Mouse (Mus musculus) hindbrain, embryonic 12.5 days (tissue): Measurements from ENCODE around the gene Dock4. TPM values are rescaled to one million over a fixed set of nuclear protein-coding genes. Genes with fewer than 3 reads are reported as not detected.

Experiments
- ATAC-seq: fragments of 200-750 bp; cut with Nextera tagmentation; 2 replicates; pipeline ENCODE4 v1.8.0; 2017; ENCODE audit warnings: moderate TSS enrichment; ENCODE audit not compliant: low FRiP score
- H3K27ac ChIP-seq: fragments of 300-500 bp; sonication (generic); 2 replicates; pipeline ENCODE4 v1.5.1; 2016; ENCODE audit warnings: mild to moderate bottlenecking
- H3K27me3 ChIP-seq: fragments of 300-500 bp; sonication (generic); 2 replicates; pipeline ENCODE4 v1.6.1; 2016; ENCODE audit warnings: mild to moderate bottlenecking
- H3K36me3 ChIP-seq: fragments of 300-500 bp; sonication (generic); 2 replicates; pipeline ENCODE4 v1.6.1; 2016; ENCODE audit warnings: mild to moderate bottlenecking
- H3K4me1 ChIP-seq: fragments of 300-500 bp; sonication (generic); 2 replicates; pipeline ENCODE4 v1.6.1; 2016
- H3K4me2 ChIP-seq: fragments of 300-500 bp; sonication (generic); replicated peaks from 2 replicates; pipeline ENCODE4 v1.6.1; 2016; ENCODE audit warnings: mild to moderate bottlenecking
- H3K4me3 ChIP-seq: fragments of 300-500 bp; sonication (generic); 2 replicates; pipeline ENCODE4 v1.5.1; 2016; ENCODE audit warnings: mild to moderate bottlenecking
- H3K9ac ChIP-seq: fragments of 300-500 bp; sonication (generic); 2 replicates; pipeline ENCODE4 v1.6.1; 2016; ENCODE audit warnings: mild to moderate bottlenecking, moderate library complexity
- H3K9me3 ChIP-seq: fragments of 300-500 bp; sonication (generic); replicated peaks from 2 replicates; pipeline ENCODE4 v1.6.1; 2016; ENCODE audit warnings: mild to moderate bottlenecking
- WGBS: fragments of 180-500 bp; shearing (Covaris S2); methylation state at CpG from one replicate; pipeline ENCODE4 v1.1.7; 2016; 5-methylcytosine and 5-hydroxymethylcytosine counted together
- polyA plus RNA-seq: library from polyadenylated mRNA; unstranded; fragments of >200 nt; fragmentation: Nextera tagmentation; extraction: Ambion mirVana; gene quantifications from 2 replicates; pipeline ENCODE4 v1.2.1, GENCODE M21; 2016

Gene Dock4
- polyA plus RNA-seq, 1 experiment from 2014 or later, result 45.0 TPM

DNA sequence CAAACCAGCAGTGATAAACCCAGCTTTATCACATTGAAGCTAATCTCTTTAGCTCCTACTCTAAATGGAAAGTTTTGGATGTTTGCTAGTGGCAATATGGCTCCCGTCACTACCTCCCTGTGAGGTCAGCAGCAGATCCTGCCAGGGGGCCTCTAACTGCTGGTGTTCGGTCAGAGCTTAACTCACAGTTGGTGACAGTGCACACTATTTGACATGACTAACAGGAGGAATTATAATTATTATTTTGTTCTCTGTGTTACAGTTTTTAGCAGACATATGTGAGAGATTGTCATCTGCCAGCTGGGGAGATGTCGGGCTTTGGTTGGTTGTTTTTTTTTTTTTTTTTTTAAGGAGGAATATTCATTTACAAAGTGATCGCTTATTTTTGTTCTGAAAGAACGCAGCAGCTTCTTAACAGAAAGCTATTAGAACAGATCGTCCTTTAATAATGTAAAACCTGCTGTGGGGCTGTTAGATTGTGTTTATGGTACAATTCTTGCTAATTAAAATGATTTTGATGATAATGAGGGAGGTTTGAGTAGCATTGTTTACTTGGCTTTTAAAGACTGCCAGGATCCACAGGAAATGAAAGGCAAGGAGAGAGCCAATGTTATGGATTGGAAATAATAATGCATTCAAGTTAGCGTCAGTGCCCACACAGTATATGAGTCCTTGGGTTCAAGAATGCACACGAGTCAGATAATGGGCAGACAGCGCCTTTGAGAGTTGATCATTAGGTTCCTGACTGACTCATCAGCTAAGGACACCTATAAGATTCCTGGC is 352.0 kb downstream of the Dock4 start:
- Histone ChIP-seq H3K9ac (no peak overlapping the region), H3K36me3 (no peaks in the 10 kb centered on the region), H3K4me2 (no peak overlapping the region), H3K4me3 (no peak overlapping the region), H3K9me3 (no peaks in the 10 kb centered on the region), H3K4me1 (0 out of 2 replicates have a peak, but pooled peaks cover 7% of the 10 kb centered on the region), H3K27ac (no peak overlapping the region), H3K27me3 (no peaks in the 10 kb centered on the region)
- WGBS, result 62% methylated on average over 9 of the region's 9 CpGs
- no peak for ATAC-seq

- H3K27me3 ChIP-seq, result no peaks in the 10 kb centered on the region
- H3K36me3 ChIP-seq, result no peaks in the 10 kb centered on the region
- no peak overlapping the region for H3K27ac ChIP-seq
- no peak for ATAC-seq
- no peak overlapping the region for H3K9ac ChIP-seq
- no peaks in the 10 kb centered on the region for H3K9me3 ChIP-seq
- H3K4me1 ChIP-seq, result 0 out of 2 replicates have a peak, but pooled peaks cover 7% of the 10 kb centered on the region
- 69% methylated on average over 5 of the region's 5 CpGs for WGBS
- H3K4me3 ChIP-seq, result no peak overlapping the region
- H3K4me2 ChIP-seq, result no peak overlapping the region
These were observed 352.7 kb downstream of the Dock4 start for GRCm38 (mm10) chr12:40798344-40799017.

GRCm38 (mm10) chr12:40801456-40801855 is 355.7 kb downstream of the Dock4 start:
- no peak overlapping the region for H3K9ac ChIP-seq
- no peak overlapping the region for H3K4me3 ChIP-seq
- no peak for ATAC-seq
- 84% methylated on average over 3 of the region's 3 CpGs for WGBS
- no peak overlapping the region for H3K4me2 ChIP-seq
- H3K4me1 ChIP-seq, result 0 out of 2 replicates have a peak, but pooled peaks cover 7% of the 10 kb centered on the region
- no peaks in the 10 kb centered on the region for H3K27me3 ChIP-seq
- no peaks in the 10 kb centered on the region for H3K9me3 ChIP-seq
- peaks cover 1% of the 10 kb centered on the region; the same call in 1 of the 2 replicates for H3K36me3 ChIP-seq
- no peak overlapping the region for H3K27ac ChIP-seq

DNA sequence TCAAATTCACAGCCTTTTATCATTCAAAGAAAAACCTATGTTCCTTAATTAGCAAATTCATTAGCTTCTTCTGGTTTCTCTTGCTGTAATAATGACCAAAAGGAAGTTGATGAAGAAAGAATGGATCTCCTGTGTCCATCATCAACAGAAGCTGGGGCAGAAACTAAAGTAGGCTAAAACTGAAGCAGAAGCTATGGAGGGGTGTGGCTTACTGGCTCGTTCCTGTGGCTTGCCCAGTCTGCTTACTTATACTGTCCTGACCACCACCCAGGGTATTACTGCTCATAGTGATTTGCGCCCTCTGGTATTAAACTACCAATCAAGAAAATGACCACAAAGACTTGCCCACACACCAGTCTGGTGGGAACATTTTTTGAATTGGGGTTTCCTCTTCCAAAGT is 359.5 kb downstream of the Dock4 start:
- Histone ChIP-seq H3K4me2 (no peak overlapping the region), H3K27ac (no peak overlapping the region), H3K4me3 (no peak overlapping the region), H3K4me1 (no peaks in the 10 kb centered on the region), H3K9me3 (no peaks in the 10 kb centered on the region), H3K36me3 (peaks cover 10% of the 10 kb centered on the region), H3K9ac (no peak overlapping the region), H3K27me3 (no peaks in the 10 kb centered on the region)
- WGBS, result 81% methylated on average over 2 of the region's 2 CpGs
- ATAC-seq, result no peak

DNA sequence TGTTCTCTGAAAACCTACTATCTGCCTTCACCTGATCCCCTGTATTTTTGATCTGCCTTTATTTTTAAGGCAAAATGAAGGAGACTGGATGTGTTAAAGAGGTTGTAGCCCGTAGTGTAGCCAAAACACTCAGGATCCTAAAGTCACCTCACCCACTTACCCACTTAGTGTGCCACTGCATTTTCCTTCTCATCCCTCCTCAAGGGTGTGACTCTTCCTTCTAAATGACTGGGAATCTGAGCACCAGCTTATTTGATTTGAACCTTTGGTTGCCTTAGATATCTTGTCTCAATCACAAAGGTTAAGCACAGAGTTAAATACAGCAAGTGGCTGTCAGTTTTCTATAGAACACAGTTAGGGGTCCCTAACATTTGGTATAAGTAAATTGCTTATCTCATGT is 362.2 kb downstream of the Dock4 start:
- Histone ChIP-seq H3K4me2 (no peak overlapping the region), H3K9ac (no peak overlapping the region), H3K27ac (no peak overlapping the region), H3K4me1 (no peaks in the 10 kb centered on the region), H3K9me3 (no peaks in the 10 kb centered on the region), H3K36me3 (peaks cover 21% of the 10 kb centered on the region), H3K4me3 (no peak overlapping the region), H3K27me3 (no peaks in the 10 kb centered on the region)
- ATAC-seq, result no peak
- WGBS, result 91% methylated on average over 1 of the region's 1 CpGs

DNA sequence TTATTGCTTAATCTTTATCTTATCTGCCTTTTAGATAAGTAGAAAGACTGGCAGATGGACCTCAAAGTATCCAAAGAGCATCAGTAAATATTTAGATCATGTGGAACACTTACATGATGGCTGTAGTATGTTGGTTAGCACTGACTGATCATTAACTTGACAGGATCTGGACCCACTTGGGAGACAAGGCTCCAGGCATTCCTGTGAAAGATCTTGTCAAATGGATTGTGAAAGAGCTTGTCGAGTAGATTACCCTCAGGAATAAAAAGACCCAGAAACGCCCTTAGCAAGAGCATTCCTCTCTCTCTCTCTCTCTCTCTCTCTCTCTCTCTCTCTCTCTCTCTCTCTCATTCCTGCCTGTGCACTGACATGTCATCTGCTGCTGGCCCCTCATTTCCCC is 367.7 kb downstream of the Dock4 start:
- Histone ChIP-seq H3K27ac (no peak overlapping the region), H3K27me3 (no peaks in the 10 kb centered on the region), H3K9ac (no peak overlapping the region), H3K4me2 (no peak overlapping the region), H3K4me3 (no peak overlapping the region), H3K4me1 (no peaks in the 10 kb centered on the region), H3K36me3 (0 out of 2 replicates have a peak, but pooled peaks cover 11% of the 10 kb centered on the region), H3K9me3 (no peaks in the 10 kb centered on the region)
- WGBS, result 55% methylated on average over 2 of the region's 2 CpGs
- no peak for ATAC-seq

GRCm38 (mm10) chr12:40814659-40815363 is 369.1 kb downstream of the Dock4 start:
- H3K36me3 ChIP-seq, result 0 out of 2 replicates have a peak, but pooled peaks cover 16% of the 10 kb centered on the region
- no peak overlapping the region for H3K4me2 ChIP-seq
- H3K27me3 ChIP-seq, result no peaks in the 10 kb centered on the region
- no peak overlapping the region for H3K4me3 ChIP-seq
- ATAC-seq, result no peak
- no peaks in the 10 kb centered on the region for H3K9me3 ChIP-seq
- no peaks in the 10 kb centered on the region for H3K4me1 ChIP-seq
- H3K27ac ChIP-seq, result no peak overlapping the region
- no peak overlapping the region for H3K9ac ChIP-seq

DNA sequence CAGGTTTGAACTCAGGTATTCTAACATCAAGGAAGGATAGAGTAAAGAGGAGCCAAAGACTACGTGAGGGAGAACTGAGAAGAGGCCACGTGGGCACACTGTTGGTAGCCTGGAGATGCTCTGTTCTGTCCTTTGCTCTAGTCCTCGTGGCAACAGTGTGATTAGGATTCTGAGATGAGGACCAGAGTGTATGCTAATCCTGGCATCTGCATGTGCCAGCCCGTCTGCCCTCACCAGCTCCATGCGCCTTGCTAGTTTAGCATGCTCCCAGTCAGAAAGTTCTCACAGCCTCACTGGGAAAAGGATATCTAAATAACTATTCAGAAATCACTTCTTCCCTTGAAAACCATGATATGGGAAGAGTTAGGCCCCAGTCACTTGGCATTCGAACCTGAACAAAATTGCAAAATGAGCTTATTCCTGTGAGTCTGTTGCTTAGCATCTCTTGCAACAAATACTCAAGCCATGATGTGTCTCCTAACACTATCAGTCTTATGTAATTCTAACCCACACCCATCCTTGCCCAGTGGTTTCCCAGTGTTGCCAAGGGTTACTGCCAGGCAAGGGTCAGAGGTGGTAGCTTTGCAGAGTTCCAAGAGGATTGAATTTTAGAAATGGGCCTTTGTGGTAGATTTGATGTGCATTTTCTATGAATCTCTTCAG is 372.4 kb downstream of the Dock4 start:
- Histone ChIP-seq H3K4me2 (no peak overlapping the region), H3K4me3 (no peak overlapping the region), H3K9ac (no peak overlapping the region), H3K9me3 (no peaks in the 10 kb centered on the region), H3K36me3 (peaks cover 20% of the 10 kb centered on the region; the same call in 1 of the 2 replicates), H3K27ac (no peak overlapping the region), H3K27me3 (no peaks in the 10 kb centered on the region), H3K4me1 (no peaks in the 10 kb centered on the region)
- WGBS, result 86% methylated on average over 6 of the region's 6 CpGs
- ATAC-seq, result no peak

- H3K27ac ChIP-seq, result no peak overlapping the region
- 86% methylated on average over 5 of the region's 5 CpGs for WGBS
- H3K9ac ChIP-seq, result no peak overlapping the region
- no peaks in the 10 kb centered on the region for H3K27me3 ChIP-seq
- no peaks in the 10 kb centered on the region for H3K9me3 ChIP-seq
- H3K4me2 ChIP-seq, result no peak overlapping the region
- peaks cover 20% of the 10 kb centered on the region; the same call in 1 of the 2 replicates for H3K36me3 ChIP-seq
- H3K4me3 ChIP-seq, result no peak overlapping the region
- H3K4me1 ChIP-seq, result no peaks in the 10 kb centered on the region
- ATAC-seq, result no peak
These were observed 377.9 kb downstream of the Dock4 start for GRCm38 (mm10) chr12:40823631-40824030.

DNA sequence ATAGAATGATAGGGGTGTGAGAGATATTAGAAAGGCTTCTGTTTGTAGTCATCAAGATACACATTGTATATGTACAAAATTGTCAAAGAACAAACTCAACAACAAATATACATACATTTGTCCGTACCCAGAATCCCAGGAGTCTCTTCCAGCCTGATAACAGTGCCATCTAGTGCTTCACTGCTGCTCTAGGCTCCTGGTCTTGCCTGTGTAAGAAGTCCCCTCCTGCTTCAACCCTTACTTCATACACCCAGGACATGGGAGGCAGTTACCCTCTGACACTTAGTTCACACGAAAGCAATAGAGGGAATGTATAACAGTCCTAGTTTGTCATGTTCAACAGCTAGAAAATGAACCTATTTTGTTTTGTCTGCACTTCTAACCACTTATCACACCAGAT is 378.5 kb downstream of the Dock4 start:
- H3K27ac ChIP-seq, result no peak overlapping the region
- WGBS, result 70% methylated on average over 2 of the region's 2 CpGs
- no peaks in the 10 kb centered on the region for H3K9me3 ChIP-seq
- no peaks in the 10 kb centered on the region for H3K4me1 ChIP-seq
- H3K9ac ChIP-seq, result no peak overlapping the region
- no peak overlapping the region for H3K4me2 ChIP-seq
- peaks cover 25% of the 10 kb centered on the region for H3K36me3 ChIP-seq
- ATAC-seq, result no peak
- no peaks in the 10 kb centered on the region for H3K27me3 ChIP-seq
- H3K4me3 ChIP-seq, result no peak overlapping the region

- H3K4me2 ChIP-seq, result no peak overlapping the region
- no peak for ATAC-seq
- no peak overlapping the region for H3K9ac ChIP-seq
- no peaks in the 10 kb centered on the region for H3K27me3 ChIP-seq
- no peak overlapping the region for H3K27ac ChIP-seq
- no peaks in the 10 kb centered on the region for H3K9me3 ChIP-seq
- 88% methylated on average over 5 of the region's 5 CpGs for WGBS
- no peaks in the 10 kb centered on the region for H3K4me1 ChIP-seq
- H3K4me3 ChIP-seq, result no peak overlapping the region
- H3K36me3 ChIP-seq, result peaks cover 20% of the 10 kb centered on the region
These were observed 380.2 kb downstream of the Dock4 start for GRCm38 (mm10) chr12:40825935-40826460.

GRCm38 (mm10) chr12:40826491-40826890 is 380.7 kb downstream of the Dock4 start:
- no peak overlapping the region for H3K4me3 ChIP-seq
- no peak overlapping the region for H3K9ac ChIP-seq
- no peak overlapping the region for H3K27ac ChIP-seq
- no peak overlapping the region for H3K4me2 ChIP-seq
- 40% methylated on average over 3 of the region's 3 CpGs for WGBS
- ATAC-seq, result no peak
- no peaks in the 10 kb centered on the region for H3K9me3 ChIP-seq
- peaks cover 17% of the 10 kb centered on the region for H3K36me3 ChIP-seq
- no peaks in the 10 kb centered on the region for H3K27me3 ChIP-seq
- H3K4me1 ChIP-seq, result no peaks in the 10 kb centered on the region
